Mouse (Mus musculus): ENCODE measurements around the gene Mast2.

- TF ChIP-seq CTCF (conservative IDR thresholded peaks at IDR 0.05; ENCODE audit: insufficient read depth, insufficient read length, low read depth, low read length) (no peak), POLR2A (IDR thresholded peaks at IDR 0.05; ENCODE audit: low read depth, low read length) (no peak)
Observed at GRCm38 (mm10) chr4:116461943-116462342, 2.0 kb downstream of the Mast2 start.
